Mouse (Mus musculus): Measurements from ENCODE around the gene Cox19.

GRCm38 (mm10) chr5:139371631-139372401 is 20.6 kb upstream of the Cox19 start:
- TF ChIP-seq CTCF (IDR thresholded peaks at IDR 0.05; ENCODE audit: low read depth, low read length) (no peak), GATA2 (IDR thresholded peaks at IDR 0.05; ENCODE audit: borderline replicate concordance, low read depth, low read length) (no peak), GATA1 (IDR thresholded peaks at IDR 0.05; ENCODE audit: borderline replicate concordance, low read length) (no peak)

All from G1E (cell line).